Mouse (Mus musculus): ENCODE results near the gene Prkd1. TPM values are rescaled to one million over a fixed set of nuclear protein-coding genes. Genes with fewer than 3 reads are reported as not detected.

Prkd1 gene
- 7.0 and 9.6 TPM in 2 replicates for polyA plus RNA-seq (2012; rRNA removed)

GRCm38 (mm10) chr12:50648671-50649541 lies at the start of gene Prkd1:
Prkd1 (minus strand) TSS chr12:50649098.

Measured in central nervous system, embryonic 14 days (tissue).